Mouse (Mus musculus) olfactory bulb, adult 2 months (tissue): ENCODE results near the gene Gm43720. TPM values are rescaled to one million over a fixed set of nuclear protein-coding genes. Genes with fewer than 3 reads are reported as not detected.
"Not testable (repeated sequence)": the region's sequence is repeated elsewhere in the genome, so short reads cannot be mapped to it uniquely, and the experiment has no call there.

Experiments used
- H3K27ac ChIP-seq: fragments of 200-500 bp; 2 replicates; pipeline ENCODE4 v1.5.1; 2012; ENCODE audit warnings: low read depth, low read length; ENCODE audit not compliant: insufficient read depth
- H3K4me1 ChIP-seq: fragments of 200-500 bp; 2 replicates; pipeline ENCODE4 v1.6.1; 2012; ENCODE audit warnings: low read length; ENCODE audit not compliant: control insufficient read depth, insufficient read depth
- H3K4me3 ChIP-seq: fragments of 200-500 bp; 2 replicates; pipeline ENCODE4 v1.5.1; 2012; ENCODE audit warnings: mild to moderate bottlenecking, low read depth, low read length, moderate library complexity; ENCODE audit not compliant: insufficient read depth
- CTCF ChIP-seq: fragments of 200-500 bp; IDR thresholded peaks from 2 replicates; pipeline ENCODE4 v1.5.1; 2012; ENCODE audit warnings: low read depth, mild to moderate bottlenecking, low read length, moderate library complexity; ENCODE audit not compliant: insufficient read depth
- POLR2A ChIP-seq: fragments of 200-500 bp; IDR thresholded peaks from 2 replicates; pipeline ENCODE4 v1.6.1; 2012; ENCODE audit warnings: mild to moderate bottlenecking, low read depth, low read length, moderate library complexity; ENCODE audit not compliant: insufficient read depth
- WGBS: fragments of 180-500 bp; shearing (Covaris S2); methylation state at CpG from one replicate; pipeline ENCODE4 v1.1.7; 2018; 5-methylcytosine and 5-hydroxymethylcytosine counted together
- polyA plus RNA-seq: library from polyadenylated mRNA; stranded (reverse); fragments of >200 nt; gene quantifications from 2 replicates; pipeline ENCODE4 v1.2.4, GENCODE M21; 2012; ENCODE audit warnings: low replicate concordance; ENCODE audit not compliant: missing spikeins, insufficient read depth, insufficient read length

The Gm43720 gene
- polyA plus RNA-seq, 1 experiment, result not detected

DNA sequence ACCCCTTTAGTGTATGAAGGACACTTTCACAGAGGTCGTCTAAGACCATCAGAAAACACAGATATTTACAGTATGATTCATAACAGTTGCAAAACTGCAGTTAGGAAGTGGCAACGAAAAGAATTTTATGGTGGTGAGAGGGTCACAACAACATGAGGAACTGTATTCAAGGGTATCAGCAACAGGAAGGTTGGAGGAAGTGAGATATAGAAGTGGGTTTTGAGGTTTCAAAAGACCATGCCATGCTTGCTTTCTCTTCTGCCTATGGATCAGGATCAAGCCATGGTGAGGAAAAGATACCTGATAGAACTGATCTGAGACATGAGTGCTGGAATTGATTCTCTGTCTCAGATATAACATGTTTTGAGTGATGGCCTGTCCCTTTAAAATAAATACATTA, 52.4 kb downstream of the Gm43720 start:
- Histone ChIP-seq H3K4me1 (no peaks in the 10 kb centered on the region), H3K4me3 (no peak overlapping the region), H3K27ac (no peak overlapping the region)
- TF ChIP-seq CTCF (no peak), POLR2A (no peak)
- WGBS, result 73% methylated on average over 2 of the region's 2 CpGs

DNA sequence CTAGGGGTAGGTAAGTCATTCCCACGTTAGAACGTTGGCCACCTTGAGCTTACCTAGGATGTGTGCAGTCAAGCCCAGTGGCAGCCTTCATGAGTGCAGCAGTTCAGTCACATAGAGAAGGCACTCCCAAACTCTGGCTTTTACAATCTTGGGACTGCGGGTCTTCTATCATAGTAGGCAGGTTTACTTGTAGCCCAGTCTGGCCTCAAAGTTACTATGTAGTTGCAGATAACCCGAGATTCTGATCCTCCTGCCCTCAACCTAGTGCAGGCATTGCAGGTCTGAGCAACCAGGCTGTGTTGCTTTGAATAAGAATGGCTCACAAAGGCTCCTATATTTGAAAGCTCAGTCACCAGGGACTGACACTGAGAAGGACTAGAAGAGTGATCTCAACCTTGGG, 53.3 kb downstream of the Gm43720 start:
- no peaks in the 10 kb centered on the region for H3K4me1 ChIP-seq
- H3K27ac ChIP-seq, result no peak overlapping the region
- no peak overlapping the region for H3K4me3 ChIP-seq
- TF ChIP-seq CTCF (no peak), POLR2A (no peak)
- 76% methylated on average over 4 of the region's 4 CpGs for WGBS

DNA sequence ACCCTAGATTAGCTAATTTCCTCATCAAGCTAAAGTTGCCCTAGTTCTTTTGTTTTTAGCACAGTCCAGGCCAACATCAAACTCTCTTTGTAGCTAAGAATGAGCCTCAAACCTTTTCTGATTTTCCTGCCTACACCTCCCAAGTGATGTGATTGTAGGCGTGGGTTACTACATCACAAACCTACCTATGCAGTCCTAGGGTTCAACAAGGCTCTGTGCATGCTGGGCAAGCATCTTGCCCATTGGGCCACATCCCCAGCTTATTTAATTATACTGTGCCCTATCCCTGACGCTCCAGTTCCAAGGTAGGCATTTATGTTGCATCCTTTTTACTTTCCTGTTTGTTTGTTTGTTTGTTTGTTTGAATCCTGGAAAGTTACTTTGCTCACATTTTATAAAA, 54.1 kb downstream of the Gm43720 start, which contains the start of gene Nxpe5:
Gene Nxpe5 (plus strand): TSS at position 199 of the 400 bp plus-strand sequence.
- Histone ChIP-seq H3K27ac (no peak within 1 kb of the TSS), H3K4me3 (no peak within 1 kb of the TSS), H3K4me1 (no peaks in the 10 kb centered on the region)
- TF ChIP-seq POLR2A, result no peak
- no peak for TF ChIP-seq CTCF
- WGBS, result 61% methylated on average over 2 of the region's 2 CpGs

DNA sequence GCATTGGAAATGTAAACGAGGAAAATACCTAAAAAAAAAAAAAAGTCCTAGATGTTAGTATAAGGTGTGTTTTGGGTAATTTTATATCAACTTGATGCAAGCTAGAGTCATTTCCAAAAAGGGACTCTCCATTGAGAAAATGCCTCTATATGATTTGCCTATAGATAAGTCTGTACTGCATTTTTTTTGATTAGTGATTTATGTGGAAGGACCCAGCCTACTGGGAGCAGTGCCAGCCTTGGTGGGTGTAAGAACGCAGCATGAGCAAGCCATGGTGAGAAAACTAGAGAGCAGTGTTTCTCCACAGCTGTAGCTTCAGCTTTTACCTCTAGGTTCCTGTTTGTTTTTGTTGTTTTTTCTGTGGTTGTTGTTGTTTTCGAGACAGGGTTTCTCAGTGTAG, 56.5 kb downstream of the Gm43720 start:
- Histone ChIP-seq H3K27ac (no peak overlapping the region), H3K4me3 (no peak overlapping the region), H3K4me1 (no peaks in the 10 kb centered on the region)
- WGBS, result 35% methylated on average over 3 of the region's 3 CpGs
- TF ChIP-seq CTCF (no peak), POLR2A (no peak)

DNA sequence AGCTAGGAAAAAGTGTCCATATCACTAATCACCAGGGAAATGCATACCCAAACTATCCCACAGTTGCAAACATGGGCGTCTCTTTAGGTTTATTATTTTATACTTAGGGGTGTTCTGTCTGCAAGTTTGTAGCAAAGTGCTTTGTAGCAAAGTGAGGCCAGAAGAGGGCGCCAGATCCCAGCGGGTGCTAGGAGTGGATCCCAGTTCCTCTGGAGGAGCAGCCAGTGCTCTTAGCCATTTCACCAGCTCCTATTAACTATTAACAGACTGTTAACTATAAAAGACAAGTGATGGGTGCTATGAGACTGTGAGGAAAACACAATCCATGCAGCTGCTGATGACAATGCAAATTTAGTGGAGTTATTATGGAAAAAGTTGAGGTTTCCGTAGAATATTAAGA, 57.6 kb downstream of the Gm43720 start:
- 22% methylated on average over 4 of the region's 4 CpGs for WGBS
- no peak overlapping the region for H3K27ac ChIP-seq
- H3K4me3 ChIP-seq, result no peak overlapping the region
- no peaks in the 10 kb centered on the region for H3K4me1 ChIP-seq
- TF ChIP-seq CTCF, result 0 out of 2 replicates have a peak, but pooled peaks have one; percentile 31
- TF ChIP-seq POLR2A, result no peak

DNA sequence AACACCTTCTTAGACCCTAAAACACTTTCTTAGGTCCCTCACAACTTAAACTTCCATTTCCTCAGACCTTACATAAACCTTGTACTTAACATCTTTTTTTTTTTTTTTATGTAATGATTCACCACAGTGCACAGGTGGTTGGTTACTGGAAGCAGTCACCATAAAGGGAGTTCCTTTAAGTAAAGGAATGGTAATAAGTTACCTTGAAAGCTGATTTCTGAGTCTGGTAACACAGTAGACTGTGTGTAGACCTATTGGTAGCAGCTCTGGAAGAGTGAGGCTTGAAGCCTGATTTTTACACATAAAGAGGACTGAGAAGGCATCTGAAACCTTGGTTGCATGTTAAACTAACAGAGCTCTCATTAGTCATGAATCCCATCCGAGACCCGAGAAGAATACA, 59.9 kb downstream of the Gm43720 start:
- H3K4me3 ChIP-seq, result no peak overlapping the region
- TF ChIP-seq CTCF, result no peak
- TF ChIP-seq POLR2A, result no peak
- no peak overlapping the region for H3K27ac ChIP-seq
- H3K4me1 ChIP-seq, result no peaks in the 10 kb centered on the region
- WGBS, result 45% methylated on average over 2 of the region's 2 CpGs

DNA sequence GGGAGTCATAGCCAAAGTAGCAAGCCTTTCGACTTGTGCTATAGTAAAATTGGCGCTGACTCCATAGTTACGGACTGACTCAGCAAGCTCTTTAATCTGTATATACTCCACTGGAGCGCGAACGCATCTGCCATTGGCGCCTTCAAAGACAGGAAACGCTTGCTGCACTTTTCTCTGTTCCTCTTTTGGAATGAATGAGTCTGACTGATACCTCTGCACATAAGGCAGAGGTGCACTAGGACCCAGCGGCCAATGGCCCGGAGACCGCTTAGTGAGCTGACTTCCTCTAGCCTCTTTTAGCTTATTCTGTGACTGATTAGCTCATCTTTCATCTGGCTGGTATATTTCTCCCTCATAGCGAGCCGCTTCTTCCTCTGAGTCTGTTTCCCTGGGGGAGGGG, 63.1 kb downstream of the Gm43720 start:
- not testable (repeated sequence) for H3K27ac ChIP-seq, H3K4me3 ChIP-seq, H3K4me1 ChIP-seq
- WGBS, result 91% methylated on average over 13 of the region's 13 CpGs

Other genes starting within 250 kb of the Gm43720 start
- gene Smok3c, start 226.8 kb downstream of the Gm43720 start, polyA plus RNA-seq, result not detected in 2 replicates
- gene Zkscan1, start 194.9 kb downstream of the Gm43720 start, polyA plus RNA-seq, result not detected in 2 replicates
- gene Zscan21, start 163.1 kb downstream of the Gm43720 start, polyA plus RNA-seq, result not detected in 2 replicates
- gene Zfp113, start 124.2 kb downstream of the Gm43720 start, polyA plus RNA-seq, result not detected in 2 replicates
- not detected in 2 replicates for gene Cops6, start 118.9 kb downstream of the Gm43720 start, polyA plus RNA-seq
- gene Ap4m1, start 108.0 kb downstream of the Gm43720 start, polyA plus RNA-seq, result not detected in 2 replicates
- gene Mcm7, start 107.5 kb downstream of the Gm43720 start, polyA plus RNA-seq, result not detected in 2 replicates
- not detected in 2 replicates for gene Taf6, start 92.5 kb downstream of the Gm43720 start, polyA plus RNA-seq
- 309 TPM in 1 of 2 replicates, not detected in the other for gene Cnpy4, start 92.5 kb downstream of the Gm43720 start, polyA plus RNA-seq
- gene Mblac1, start 85.6 kb downstream of the Gm43720 start, polyA plus RNA-seq, result not detected in 2 replicates
- not detected in 2 replicates for gene Nxpe5, start 54.1 kb downstream of the Gm43720 start, polyA plus RNA-seq
- not detected in 2 replicates for gene Lamtor4, start 24.5 kb downstream of the Gm43720 start, polyA plus RNA-seq
- gene BC037034, start 15.9 kb downstream of the Gm43720 start, polyA plus RNA-seq, result 185 TPM in 1 of 2 replicates, not detected in the other
- gene Gal3st4, start 7.1 kb downstream of the Gm43720 start, polyA plus RNA-seq, result not detected in 2 replicates
- gene Gpc2, start within 50 bp of the Gm43720 start, polyA plus RNA-seq, result not detected in 2 replicates
- not detected in 2 replicates for gene Stag3, start 282 bp upstream of the Gm43720 start, polyA plus RNA-seq
- not detected in 2 replicates for gene Pvrig, start 62.0 kb upstream of the Gm43720 start, polyA plus RNA-seq
- gene Zfp157, start 161.5 kb upstream of the Gm43720 start, polyA plus RNA-seq, result not detected in 2 replicates